ENCODE assay signal across 21 mouse cellular contexts in genomic region chr5:149402029-149402428, GRCm38 (mm10). TPM values are rescaled to one million over a fixed set of nuclear protein-coding genes. Genes with fewer than 3 reads are reported as not detected.
"Had no signal": no experiment of that assay in that cellular context is flagged by ENCODE, and none has a peak within 500 bp of the region (broad histone marks: within the 10 kb centered on the region; RNA-seq: fewer than 3 reads in every experiment).

No protein-coding gene starts in this region.

- H3K36me3 ChIP-seq: limb, embryonic 10.5 days; limb, embryonic 13.5 days; liver, embryonic 12.5 days; liver, embryonic 15.5 days; lung, embryonic 15.5 days; neural tube, embryonic 12.5 days; neural tube, embryonic 15.5 days had no signal

- H3K4me3 ChIP-seq: layer of hippocampus, adult 2 months; limb, embryonic 10.5 days; limb, embryonic 13.5 days; liver, embryonic 12.5 days; liver, embryonic 15.5 days; lung, embryonic 15.5 days; neural tube, embryonic 12.5 days; neural tube, embryonic 15.5 days had no signal

- ATAC-seq: inflammation-experienced regulatory T-cells, adult 6 months; intestine, embryonic 16.5 days; liver, embryonic 12.5 days had no signal

- H3K4me2 ChIP-seq: limb, embryonic 13.5 days; liver, embryonic 12.5 days; liver, embryonic 15.5 days; lung, embryonic 15.5 days; midbrain, embryonic 11.5 days; neural tube, embryonic 12.5 days; neural tube, embryonic 15.5 days had no signal

- H3K4me1 ChIP-seq: liver, embryonic 12.5 days; liver, embryonic 15.5 days; neural tube, embryonic 12.5 days; neural tube, embryonic 15.5 days had no signal

- H3K9ac ChIP-seq: limb, embryonic 13.5 days; liver, embryonic 12.5 days; liver, embryonic 15.5 days; lung, embryonic 15.5 days; neural tube, embryonic 12.5 days; neural tube, embryonic 15.5 days had no signal

- H3K27me3 ChIP-seq: limb, embryonic 13.5 days; liver, embryonic 12.5 days; liver, embryonic 15.5 days; lung, embryonic 15.5 days; neural tube, embryonic 12.5 days; neural tube, embryonic 15.5 days had no signal

- H3K9me3 ChIP-seq: lung, embryonic 15.5 days; neural tube, embryonic 15.5 days had no signal

- DNase-seq: kidney, adult 18-20 months; kidney, adult 9 months; kidney, postnatal 25 days; layer of hippocampus, adult 9-11 months; liver; midbrain, embryonic 14.5 days; right cerebral cortex, adult 18-20 months; right cerebral cortex, postnatal 14 days; right cerebral cortex, postnatal 4 days had no signal

- H3K27ac ChIP-seq: layer of hippocampus, adult 2 months; limb, embryonic 10.5 days; limb, embryonic 13.5 days; liver, embryonic 12.5 days; liver, embryonic 15.5 days; lung, embryonic 15.5 days; neural tube, embryonic 12.5 days; neural tube, embryonic 15.5 days had no signal

RNA-seq across cellular contexts. Expression of gene Tex26, which starts 37.4 kb away (rescaled TPM):
- polyA plus RNA-seq: inflammation-experienced regulatory T-cells, adult 6 months; large intestine, adult 2 months; liver, embryonic 15.5 days had no signal
